Mouse (Mus musculus) granulocyte monocyte progenitor cell, adult 5-6 weeks (primary cell): ENCODE measurements around the gene Cdip1. TPM values are rescaled to one million over a fixed set of nuclear protein-coding genes. Genes with fewer than 3 reads are reported as not detected.
"Not testable (repeated sequence)": the region's sequence is repeated elsewhere in the genome, so short reads cannot be mapped to it uniquely, and the experiment has no call there.

Source experiments
- ATAC-seq: replicated peaks from 2 replicates; pipeline ENCODE4 v1.8.0; 2016; ENCODE audit warnings: mild to moderate bottlenecking, moderate TSS enrichment, inconsistent platforms; ENCODE audit not compliant: poor library complexity, severe bottlenecking
- total RNA-seq, 2 experiments: library from RNA; stranded (forward) in 1 of 2; stranded (reverse) in 1 of 2; fragments of 200-712, 200-1000 nt in 1 of 2; fragments of >200 nt in 1 of 2; fragmentation: Nextera tagmentation in 1 of 2; gene quantifications; 2 replicates each; pipeline ENCODE4 v1.2.3; 2014 to 2017

Cdip1 gene
- 22.2 and 26.0 TPM in 2 replicates for total RNA-seq (2014; fragmentation: Nextera tagmentation)
- 11.4 and 13.1 TPM in 2 replicates for total RNA-seq (2017)

GRCm38 (mm10) chr16:4789810-4790559, at the start of gene Cdip1:
TSS of gene Cdip1 (minus strand) at chr16:4790292.
- ATAC-seq: peak; percentile 90

- ATAC-seq: peak; percentile 37; the same call in 1 of the 2 replicates
Measured at GRCm38 (mm10) chr16:4839552-4839951, 49.5 kb upstream of the Cdip1 start.

GRCm38 (mm10) chr16:4837631-4838030, 47.5 kb upstream of the Cdip1 start:
- ATAC-seq: no peak

- ATAC-seq: no peak
Measured at GRCm38 (mm10) chr16:4835191-4835590, 45.1 kb upstream of the Cdip1 start, which contains the start of gene 4930562C15Rik. TSS of gene 4930562C15Rik (plus strand) at chr16:4835416.

- no peak for ATAC-seq
Measured at GRCm38 (mm10) chr16:4833858-4834257, 43.8 kb upstream of the Cdip1 start.

GRCm38 (mm10) chr16:4831650-4832419, 41.7 kb upstream of the Cdip1 start:
- ATAC-seq: 0 out of 2 replicates have a peak, but pooled peaks have one; percentile 17

GRCm38 (mm10) chr16:4829271-4829900, 39.3 kb upstream of the Cdip1 start:
- no peak for ATAC-seq

- no peak for ATAC-seq
Measured at GRCm38 (mm10) chr16:4827639-4828038, 37.5 kb upstream of the Cdip1 start.

- not testable (repeated sequence) for ATAC-seq
Measured at GRCm38 (mm10) chr16:4824466-4824865, 34.4 kb upstream of the Cdip1 start.

GRCm38 (mm10) chr16:4818349-4818748, 28.3 kb upstream of the Cdip1 start:
- no peak for ATAC-seq

- ATAC-seq: no peak
Measured at GRCm38 (mm10) chr16:4796631-4797030, 6.5 kb upstream of the Cdip1 start.

GRCm38 (mm10) chr16:4791332-4791731, 1.2 kb upstream of the Cdip1 start:
- ATAC-seq: no peak

- peak; percentile 20 for ATAC-seq
Measured at GRCm38 (mm10) chr16:4789311-4789768, 752 bp downstream of the Cdip1 start.

GRCm38 (mm10) chr16:4788176-4788575, 1.9 kb downstream of the Cdip1 start:
- ATAC-seq: no peak

GRCm38 (mm10) chr16:4785706-4786105, 4.4 kb downstream of the Cdip1 start:
- no peak for ATAC-seq

- peak; percentile 56 for ATAC-seq
Measured at GRCm38 (mm10) chr16:4782515-4782914, 7.6 kb downstream of the Cdip1 start.

GRCm38 (mm10) chr16:4781524-4782196, 8.4 kb downstream of the Cdip1 start:
- no peak for ATAC-seq

GRCm38 (mm10) chr16:4778940-4779339, 11.2 kb downstream of the Cdip1 start:
- ATAC-seq: no peak

- no peak for ATAC-seq
Measured at GRCm38 (mm10) chr16:4777905-4778609, 12.0 kb downstream of the Cdip1 start.
